Mouse (Mus musculus): ENCODE data around the gene Adamts18.

The Adamts18 gene

DNA sequence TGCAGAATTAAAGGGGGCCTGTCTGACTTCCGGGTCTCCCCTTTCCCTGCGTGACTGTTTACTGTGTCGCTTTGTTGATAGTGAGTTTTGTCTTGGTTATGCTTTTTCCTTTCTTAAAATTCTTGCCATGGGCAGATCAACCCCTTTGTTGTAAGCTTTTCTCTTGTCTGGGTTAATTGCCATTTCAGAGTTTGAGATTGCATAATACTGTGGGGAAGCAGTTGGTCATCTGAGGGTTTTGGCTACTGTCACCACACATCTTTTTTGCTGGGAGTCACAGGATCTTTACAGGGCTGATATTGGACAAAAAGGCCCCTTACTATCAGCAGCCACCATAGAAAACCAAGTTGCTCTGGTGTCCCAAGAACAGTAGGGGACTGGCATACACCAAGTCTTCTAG, 96.2 kb downstream of the Adamts18 start:
- DNase-seq, result no peak

DNA sequence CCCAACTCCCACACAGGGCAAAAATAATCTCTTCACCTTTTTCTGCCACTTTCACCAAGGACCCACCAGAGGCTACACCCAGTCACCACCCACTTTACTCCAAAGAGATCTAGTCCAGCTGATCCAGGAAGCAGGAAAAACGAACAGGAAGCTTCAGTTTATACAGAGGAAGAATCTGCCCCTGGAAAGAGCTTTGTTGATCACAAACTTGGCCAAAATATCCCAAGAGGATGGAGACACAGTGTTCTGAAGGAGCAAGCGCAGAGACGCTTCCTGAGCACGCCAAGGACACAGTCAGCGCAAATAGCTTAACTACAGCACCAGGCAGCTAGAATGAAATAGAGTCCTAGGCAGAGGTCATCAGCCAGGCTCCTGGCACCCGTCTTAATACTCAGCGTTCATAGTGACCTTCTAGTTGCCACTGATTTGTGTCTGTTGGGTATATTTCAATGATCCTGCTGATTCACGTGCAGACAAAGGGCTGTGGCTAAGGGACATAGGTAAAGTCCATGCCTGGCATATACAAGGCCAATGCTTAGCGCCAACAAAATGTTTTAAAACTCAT, 113.0 kb downstream of the Adamts18 start:
- DNase-seq, result no peak

DNA sequence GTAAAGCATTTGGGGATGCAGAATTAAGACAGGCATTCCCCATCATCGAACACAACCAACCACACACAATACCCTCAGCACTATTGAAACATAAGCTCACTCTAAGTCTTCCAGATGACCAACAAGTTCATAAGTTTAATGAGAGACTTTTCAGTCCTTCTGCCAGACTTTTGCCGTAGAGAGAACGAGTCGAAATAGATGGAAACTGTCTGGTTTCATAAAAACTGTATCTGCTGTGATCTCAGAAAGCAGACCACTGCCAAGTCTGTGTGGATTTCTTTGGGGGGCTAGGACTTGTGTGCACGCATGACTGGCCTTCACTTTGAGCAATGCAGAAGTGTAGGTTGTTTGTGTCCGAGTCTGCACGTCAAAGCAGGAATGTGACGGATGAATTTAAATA, 123.2 kb downstream of the Adamts18 start:
- DNase-seq, result no peak

DNA sequence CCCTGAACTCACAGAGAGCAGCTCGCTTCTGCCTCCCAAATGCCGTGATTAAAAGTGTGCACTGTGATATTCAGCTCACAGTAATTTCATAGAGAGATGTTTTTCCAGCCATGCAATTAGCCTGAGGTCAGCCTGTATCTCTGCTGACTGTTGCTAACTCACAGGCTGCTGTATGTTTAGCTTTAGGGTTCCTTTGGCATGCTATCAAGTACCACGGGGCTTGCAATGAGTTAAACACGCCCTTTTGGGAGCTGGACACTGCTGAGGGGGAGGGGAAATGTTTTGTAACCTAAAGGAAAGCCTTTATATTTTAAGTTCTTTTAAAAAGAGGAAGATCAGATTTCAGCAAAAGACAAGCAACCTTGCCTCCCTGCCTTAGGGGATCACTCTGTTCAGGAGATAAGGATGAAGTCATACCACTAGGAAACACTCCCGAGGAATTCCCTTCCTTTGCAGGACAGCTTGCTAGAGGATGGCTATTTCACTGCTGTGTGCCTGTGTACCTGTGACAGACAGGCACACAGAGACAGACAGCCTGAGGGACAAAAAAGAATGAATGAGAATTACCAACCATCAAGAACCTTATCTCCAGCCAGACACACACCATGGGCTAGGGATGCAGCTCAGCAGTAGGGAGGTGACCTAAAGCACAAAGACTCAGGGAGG, 124.5 kb downstream of the Adamts18 start:
- no peak for DNase-seq

DNA sequence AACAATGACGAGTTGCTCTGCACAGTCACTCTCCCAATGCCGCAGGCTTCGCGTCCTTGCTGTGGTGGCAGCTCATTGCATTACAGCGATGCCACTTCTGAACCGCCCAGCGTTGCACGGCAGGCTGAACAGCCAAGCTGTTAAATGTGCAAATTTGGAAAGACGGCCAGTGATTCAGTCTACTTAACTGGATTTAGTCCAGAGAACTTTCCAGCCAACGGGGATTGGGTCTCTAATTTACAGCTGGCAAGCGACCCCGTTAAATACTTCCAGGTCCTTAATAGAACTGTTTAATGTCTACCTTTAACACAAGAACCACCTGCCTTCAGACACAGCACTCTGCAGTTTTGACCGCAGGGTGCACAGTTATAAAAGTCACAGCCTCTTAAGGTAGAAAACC, 127.1 kb downstream of the Adamts18 start:
- no peak for DNase-seq

GRCm38 (mm10) chr8:113704968-113705367, 143.6 kb downstream of the Adamts18 start:
- DNase-seq, result no peak

- no peak for DNase-seq
Observed at GRCm38 (mm10) chr8:113691622-113692343, 156.8 kb downstream of the Adamts18 start.

DNA sequence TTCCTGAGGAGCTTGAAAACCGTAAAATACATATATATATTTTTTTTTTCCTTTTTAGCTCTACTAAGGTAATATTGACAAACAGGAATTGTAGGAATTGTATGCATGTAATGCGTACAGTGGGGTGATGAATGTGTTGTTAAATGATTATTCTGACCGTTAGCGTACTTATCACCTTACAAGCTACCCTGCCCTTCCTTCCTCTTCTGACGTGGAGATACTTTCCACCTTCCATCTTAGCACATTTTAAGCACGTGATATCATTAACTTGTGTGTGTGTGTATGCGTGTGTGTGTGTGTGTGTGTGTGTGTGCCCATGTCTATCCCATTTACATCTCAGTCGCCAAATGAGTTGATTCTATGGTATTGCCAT, 160.0 kb downstream of the Adamts18 start:
- DNase-seq, result no peak

DNA sequence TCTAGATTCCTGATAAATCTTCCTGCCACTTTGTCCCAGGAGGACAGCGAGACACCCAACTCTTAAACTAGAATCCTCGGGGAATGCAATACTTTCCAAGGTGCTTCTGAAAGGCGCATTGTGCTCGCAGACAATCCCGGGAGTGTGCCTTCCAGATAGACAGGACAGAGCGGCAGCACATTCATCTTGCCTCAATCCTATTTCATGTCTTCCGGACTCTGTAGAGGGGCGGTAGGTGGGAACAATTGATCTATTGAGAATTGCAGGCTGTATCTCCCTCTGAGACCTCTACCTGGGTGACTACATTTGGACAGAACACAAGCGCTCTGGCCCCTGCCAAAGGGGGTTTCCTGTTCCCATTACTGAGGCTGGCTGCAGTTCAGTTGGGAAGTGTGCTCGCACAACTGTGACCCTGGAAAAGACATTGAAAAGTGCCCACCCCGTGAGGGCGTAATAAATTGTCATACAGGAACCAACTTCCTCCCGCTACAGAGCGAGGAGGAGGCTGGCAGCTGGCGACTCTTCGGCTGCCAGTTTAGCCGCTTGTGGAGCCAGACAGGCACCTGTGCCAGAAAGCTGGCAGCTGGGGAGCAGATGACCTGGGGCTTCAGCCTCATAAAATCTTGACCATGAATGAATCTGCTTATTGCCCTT, 160.5 kb downstream of the Adamts18 start:
- DNase-seq, result no peak

- no peak for DNase-seq
Observed at GRCm38 (mm10) chr8:113679361-113679760, 169.2 kb downstream of the Adamts18 start.

DNA sequence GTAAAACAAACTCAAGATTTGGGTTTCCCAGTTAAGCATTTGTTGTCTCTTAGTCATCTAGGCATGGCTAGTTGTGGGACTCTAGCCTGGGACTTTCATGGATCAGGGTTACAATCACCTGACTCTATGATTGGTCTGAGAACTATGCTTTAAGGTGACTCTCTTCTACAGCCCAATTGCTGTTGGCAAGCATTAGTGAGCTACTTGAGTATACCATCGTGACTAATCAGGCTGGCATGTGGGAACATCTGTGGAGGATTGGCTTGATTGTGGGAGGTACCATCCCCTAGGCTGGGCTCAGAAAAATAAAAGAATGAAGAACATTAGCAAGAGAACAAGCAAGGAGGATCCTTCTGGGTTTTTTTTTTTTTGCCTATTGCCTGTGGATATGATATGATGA, 171.7 kb downstream of the Adamts18 start:
- DNase-seq, result no peak

DNA sequence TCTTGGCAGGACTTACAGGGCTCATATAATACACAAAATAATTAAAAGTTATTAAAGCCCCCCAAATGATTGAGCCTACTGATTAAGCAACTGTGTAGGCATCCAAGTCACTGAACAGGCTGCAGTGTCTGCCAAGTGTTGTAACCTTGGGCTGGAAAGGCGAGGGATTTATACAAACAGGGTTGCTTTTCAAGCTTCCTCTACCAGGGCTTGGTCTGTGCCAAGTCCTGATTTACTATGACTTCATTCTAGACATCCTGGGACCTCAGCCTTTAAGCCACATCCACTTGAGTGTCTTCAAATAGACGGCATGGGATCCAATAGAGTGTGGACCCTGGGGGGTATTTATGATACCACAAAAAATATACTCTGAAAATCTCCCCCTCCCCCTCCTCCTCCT, 173.3 kb downstream of the Adamts18 start:
- no peak for DNase-seq

GRCm38 (mm10) chr8:113674611-113675010, 173.9 kb downstream of the Adamts18 start:
- DNase-seq, result no peak

DNA sequence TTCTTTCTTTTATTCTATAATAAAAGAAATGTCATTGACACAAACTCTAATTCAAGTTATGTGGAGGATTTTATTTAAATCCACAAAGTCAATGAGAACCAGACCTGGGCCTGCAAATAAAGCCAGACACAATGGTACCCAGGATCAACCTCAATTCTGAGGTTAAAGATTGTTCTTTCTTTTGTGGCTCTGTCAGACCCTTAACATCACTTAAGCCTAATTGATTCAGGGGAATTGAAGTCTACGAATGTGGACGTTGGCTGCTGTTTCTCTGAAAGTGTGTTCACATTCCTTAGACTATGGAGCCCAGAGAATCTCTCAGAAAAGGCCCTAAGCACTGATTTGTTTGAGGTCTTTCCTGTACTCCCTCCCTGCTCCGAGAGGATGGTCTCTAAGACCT, 175.2 kb downstream of the Adamts18 start:
- no peak for DNase-seq

DNA sequence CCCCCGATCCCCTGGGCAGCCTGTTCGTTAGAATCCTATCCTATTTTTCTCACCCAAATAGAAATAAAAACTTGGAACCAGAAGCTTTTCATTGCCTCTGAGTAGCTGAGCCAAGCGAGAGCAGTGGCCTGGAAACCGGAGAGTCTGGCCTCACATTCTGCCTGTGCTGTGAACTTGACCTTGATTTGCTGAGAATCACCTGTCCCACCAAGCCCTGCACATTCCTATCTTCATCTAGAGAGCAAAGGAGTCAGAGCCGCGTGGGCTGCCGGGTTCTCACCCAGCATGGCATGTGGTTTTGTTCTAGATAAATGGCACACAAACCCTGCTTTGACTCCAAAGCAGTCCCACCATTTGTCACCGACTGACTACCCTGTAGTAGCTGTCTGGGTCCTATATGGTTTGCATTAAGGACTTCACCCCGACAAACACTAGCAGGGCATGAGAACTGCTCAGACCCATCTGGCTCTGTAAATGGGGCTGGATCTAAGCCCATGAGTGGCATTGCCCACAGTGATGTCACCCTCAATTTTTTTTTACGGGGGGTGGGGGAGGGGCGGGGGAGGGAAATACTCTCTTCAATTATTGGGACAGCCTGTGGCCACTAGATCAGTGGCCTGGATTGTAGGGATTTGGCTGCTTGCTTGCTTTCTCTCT, 175.8 kb downstream of the Adamts18 start:
- no peak for DNase-seq

DNA sequence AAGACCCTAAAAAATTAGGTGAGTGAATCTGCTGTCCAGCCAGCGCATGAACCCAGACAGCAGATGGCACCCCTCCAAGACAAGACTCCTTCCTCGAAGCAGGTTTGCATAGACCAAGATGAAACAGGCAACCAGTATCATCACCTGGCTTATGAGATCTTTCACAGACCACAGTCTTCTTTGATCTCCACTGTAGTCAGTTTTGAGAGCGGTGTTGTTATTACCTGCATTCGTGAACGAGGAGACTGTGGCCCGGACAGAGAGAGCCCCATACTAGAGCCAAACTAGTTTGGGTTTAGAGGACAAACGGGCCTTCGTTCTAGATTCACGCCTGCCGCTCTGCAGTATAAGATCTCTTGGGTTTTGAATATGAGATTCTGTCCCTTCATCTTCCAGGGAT, 178.6 kb downstream of the Adamts18 start:
- no peak for DNase-seq

DNA sequence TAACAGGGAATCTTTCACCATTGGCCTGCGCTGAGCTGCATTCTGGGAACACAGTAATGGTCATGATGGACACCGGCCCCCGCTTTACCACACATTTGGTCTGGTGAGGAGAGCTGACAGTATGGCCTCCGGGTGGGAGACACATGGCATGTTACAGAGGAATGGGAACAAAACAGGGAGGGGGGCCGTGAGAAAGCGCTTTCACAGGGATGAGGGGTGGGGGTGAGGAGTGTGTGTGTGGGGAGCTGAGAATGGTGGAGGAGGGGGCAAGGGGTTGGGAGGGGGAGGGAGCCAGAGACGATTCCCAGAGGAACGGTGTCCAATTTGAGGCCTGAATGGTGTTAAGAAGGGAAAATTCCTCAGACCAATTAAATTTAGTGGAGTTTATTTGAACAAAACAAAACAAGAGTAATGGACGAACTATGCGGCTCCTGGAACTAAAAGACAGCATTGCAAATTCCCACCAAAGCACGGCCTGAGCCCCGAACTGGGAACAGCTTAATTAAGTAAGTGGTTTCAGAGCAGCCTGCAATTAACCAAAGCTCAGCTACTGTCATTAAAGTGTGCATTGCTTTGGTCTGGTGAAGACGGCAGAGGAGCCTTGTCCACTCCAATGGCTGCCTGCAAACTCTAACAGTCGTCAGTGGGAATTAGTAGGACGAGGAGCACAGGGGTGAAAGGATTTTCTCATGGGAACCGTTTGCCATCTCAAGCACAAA, 181.7 kb downstream of the Adamts18 start:
- DNase-seq, result no peak

DNA sequence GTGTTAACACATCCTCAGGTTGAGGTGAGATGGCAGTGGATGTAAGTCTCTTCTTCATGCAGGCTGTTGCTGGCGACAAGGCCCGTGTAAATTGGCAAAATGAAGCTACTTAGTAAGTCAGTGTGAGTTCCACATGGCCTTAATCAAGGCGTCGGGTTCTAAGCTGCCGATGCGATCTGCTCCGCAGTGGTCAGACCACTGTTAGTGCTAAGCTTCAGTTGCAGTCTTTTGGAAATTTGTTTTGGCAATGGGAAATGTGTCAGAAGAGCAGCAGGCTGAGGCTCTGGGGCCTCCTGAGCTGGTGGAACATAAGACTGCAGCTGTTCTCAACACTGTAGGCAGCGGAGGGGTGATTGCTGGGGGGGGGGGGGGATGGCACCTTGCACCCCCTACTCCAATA, 182.6 kb downstream of the Adamts18 start:
- DNase-seq, result no peak

DNA sequence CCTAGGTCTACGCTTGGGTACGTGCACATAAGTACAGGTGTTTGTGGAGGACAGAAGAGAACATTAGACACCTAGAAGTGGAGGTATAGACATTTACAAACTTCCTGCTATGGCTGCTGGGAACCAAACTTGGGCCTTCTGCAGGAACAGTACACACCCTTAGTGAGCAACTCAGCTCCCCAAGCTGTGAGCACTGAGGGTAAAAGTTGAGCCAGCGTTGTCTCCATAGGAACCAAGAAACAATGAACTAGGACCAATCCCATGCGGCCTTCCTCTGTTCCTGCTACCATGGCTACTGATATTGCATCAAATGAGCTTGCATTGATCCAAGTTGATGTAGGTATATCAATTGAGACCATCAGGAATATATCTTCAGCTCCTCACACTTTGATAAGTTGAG, 183.5 kb downstream of the Adamts18 start:
- DNase-seq, result no peak

GRCm38 (mm10) chr8:113664544-113664943, 184.0 kb downstream of the Adamts18 start:
- DNase-seq, result peak; percentile 15 to 22

- DNase-seq, result no peak
Observed at GRCm38 (mm10) chr8:113660128-113660527, 188.4 kb downstream of the Adamts18 start.

DNA sequence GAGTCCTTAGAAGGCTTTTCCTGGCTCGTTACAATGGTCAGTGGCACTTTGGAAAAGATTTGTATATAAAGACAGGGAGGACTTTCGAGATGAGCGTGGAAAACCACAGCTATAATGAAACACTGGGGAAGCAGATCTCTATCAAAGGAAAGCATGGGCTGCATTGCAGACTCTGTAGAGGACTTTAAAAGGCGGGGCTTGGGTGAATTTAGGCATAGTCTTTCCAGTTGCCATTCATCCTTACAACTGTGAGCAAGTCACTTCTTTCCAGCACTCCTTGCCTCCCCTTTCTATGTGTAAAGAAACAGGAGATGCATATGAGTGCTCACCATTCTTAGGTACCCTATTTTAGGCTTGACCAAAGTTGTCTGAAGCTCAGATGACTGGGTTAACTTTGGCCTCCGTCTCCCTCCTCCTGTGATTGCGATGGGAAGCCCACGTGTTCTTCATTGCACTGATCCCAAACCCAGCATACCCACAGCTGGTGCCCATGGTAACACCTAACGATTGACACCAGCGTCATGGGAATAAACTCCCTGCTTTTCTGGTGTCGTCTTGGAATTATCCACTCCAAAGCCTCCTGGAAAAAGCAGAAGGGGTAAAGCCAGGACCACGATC, 191.7 kb downstream of the Adamts18 start:
- no peak for DNase-seq

Data from thymus, adult 18-20 months (tissue).